Mouse (Mus musculus): ENCODE measurements around the gene Tekt2.

Gene Tekt2

DNA sequence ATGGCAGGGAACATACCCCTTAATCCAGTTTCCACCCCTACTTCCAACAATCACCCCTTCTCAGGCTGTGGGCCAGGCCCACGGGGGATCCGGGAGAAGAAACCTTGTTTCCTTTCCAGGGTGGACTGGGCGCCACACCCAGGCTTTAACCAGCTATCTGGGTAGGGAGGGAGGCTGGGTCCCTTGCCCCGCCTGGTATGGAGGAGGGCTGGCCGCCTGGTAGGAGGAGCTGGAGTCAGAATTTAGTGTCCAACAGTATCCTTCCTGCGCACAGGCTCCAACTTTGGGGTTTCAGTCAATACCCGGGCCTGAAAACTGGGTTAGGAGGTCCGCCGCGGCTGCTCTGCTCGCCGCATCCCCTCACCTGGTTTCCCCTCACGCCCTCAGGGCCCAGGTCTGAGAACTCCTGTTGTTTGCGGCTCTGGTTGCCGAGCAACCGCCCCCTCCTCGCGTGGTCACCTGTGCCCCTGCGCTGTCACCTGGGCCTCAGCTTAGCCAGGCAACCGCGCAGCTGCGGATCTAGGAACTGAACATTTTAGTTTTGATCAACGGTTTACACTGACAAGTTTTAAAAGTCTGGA, at the start of gene Tekt2:
Tekt2 (minus strand) TSS at position 408 of the 581 bp plus-strand sequence.
- CTCF ChIA-PET: no interaction called here

DNA sequence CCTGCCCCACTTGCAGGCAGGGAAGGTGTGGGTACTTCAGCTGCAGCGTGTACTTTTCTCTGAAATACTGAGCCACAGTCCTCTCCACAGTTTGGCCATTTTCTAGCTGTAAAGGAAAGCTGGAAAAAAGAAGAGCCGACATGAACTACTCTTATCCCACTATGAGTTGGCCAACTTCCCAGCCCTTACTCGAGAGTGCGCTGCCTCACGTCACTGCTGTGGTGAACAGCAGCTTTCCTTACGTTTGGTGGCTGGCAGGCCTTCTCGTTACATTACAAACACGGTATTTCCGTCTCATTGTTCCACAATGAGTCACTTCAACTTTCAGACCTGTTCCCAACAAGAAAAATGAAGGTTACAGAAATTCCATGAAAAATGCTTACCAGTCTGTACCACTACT, 46.0 kb upstream of the Tekt2 start:
- CTCF ChIA-PET: no interaction called here

DNA sequence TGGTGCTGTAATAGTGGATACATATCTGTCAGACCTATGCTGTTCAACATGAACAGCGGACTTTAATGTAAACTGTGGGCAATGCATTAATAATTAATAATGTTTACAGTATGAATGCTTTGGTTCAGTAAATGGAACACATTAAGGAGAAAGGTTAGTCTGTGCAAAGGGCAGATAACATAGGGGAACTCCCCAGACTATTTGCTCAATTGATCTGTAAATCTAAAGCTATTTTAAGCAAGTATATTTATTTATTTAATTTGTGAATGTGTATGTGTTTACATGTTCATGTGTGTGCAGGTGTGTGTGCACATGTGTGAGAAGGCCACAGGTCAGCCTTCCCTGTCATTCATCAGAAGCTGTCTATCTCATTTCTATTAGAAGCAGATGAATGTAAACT, 34.6 kb upstream of the Tekt2 start:
- CTCF ChIA-PET: no interaction called here

DNA sequence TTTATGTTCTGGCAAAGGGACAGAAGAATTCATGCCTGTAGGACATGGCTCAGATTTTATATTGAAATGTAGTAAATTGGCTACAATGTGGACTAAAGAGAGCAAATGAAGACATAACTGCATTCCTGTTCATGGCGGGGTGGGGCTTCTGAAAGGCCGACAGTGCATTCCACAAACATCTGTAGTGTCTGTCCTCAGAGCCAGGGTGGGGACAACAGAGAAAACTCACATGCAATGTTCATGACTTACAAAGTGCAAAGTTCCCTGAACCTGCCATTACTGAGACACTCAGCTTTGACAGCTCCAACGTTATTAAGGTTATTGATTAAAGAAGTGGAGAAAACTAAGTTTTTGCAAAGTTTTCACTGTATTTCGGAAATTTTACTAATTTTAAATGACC, 18.0 kb upstream of the Tekt2 start:
- CTCF ChIA-PET: interaction anchor here (0.7 kb wide), 1 partner anchor 336 kb away, joined by 3 read pairs; no protein-coding TSS in a partner anchor

DNA sequence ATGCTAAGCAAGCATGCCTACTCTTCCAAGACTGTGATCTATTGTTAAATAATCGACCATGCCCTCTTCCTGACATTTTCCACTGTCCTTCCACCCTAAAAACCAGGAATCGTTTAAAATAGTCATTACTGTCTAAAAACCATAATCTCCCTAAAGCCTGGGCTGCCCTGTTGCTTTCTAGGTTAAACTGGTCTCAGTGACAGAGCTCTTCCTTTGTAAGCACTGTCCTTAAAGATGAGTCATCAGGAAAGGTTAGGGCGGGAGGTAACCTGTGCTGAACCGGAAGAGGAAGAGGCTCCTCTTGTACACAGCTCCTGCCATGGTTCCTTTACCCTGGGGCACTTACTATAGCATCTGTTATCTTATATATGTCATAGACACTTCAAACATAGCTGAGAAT, 14.0 kb upstream of the Tekt2 start:
- CTCF ChIA-PET: no interaction called here

DNA sequence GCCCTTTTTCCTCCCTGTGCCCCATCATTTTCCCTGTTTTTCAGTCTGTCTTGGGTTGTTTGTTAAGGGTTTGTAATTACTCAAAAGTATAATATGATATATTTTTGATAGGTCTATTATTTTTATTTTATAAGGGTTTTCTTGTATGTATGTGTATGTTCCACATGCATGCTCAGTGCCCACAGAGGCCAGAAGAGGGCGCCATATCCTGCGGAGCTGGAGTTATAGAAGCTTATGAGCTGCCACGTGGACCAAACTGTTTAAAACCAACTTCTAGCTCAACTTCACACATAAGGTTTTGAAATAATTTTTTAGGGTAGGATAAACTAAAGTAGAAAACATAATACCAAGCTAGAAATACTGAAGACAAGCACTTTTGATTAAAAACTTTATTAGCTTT, 6.9 kb upstream of the Tekt2 start:
- CTCF ChIA-PET: no interaction called here

GRCm38 (mm10) chr4:126331751-126332150, 6.3 kb upstream of the Tekt2 start:
- CTCF ChIA-PET: no interaction called here

GRCm38 (mm10) chr4:126330295-126330694, 4.8 kb upstream of the Tekt2 start:
- CTCF ChIA-PET: no interaction called here

GRCm38 (mm10) chr4:126326036-126326435, 548 bp upstream of the Tekt2 start:
- CTCF ChIA-PET: no interaction called here

GRCm38 (mm10) chr4:126324861-126325260, 627 bp downstream of the Tekt2 start:
- CTCF ChIA-PET: no interaction called here

DNA sequence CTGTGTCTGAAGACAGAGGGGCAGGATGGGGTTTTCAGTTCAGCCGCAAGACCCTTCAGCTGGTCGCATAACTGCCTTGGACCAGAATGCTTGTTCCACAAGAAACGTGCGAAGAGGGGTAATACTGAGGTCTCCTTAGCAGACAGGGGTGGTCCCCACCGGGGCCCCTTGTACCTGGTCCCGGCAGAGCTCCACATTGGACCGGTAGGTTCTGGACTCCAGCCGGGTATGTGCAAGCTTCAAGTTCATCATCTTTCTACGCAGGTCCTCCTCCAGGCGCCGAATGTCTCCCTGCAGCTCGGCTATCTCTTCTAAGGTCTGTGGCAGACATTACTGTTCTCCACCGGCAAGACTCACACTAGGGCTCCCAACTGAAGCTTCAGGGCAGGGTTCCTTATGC, 2.8 kb downstream of the Tekt2 start:
- CTCF ChIA-PET: no interaction called here

DNA sequence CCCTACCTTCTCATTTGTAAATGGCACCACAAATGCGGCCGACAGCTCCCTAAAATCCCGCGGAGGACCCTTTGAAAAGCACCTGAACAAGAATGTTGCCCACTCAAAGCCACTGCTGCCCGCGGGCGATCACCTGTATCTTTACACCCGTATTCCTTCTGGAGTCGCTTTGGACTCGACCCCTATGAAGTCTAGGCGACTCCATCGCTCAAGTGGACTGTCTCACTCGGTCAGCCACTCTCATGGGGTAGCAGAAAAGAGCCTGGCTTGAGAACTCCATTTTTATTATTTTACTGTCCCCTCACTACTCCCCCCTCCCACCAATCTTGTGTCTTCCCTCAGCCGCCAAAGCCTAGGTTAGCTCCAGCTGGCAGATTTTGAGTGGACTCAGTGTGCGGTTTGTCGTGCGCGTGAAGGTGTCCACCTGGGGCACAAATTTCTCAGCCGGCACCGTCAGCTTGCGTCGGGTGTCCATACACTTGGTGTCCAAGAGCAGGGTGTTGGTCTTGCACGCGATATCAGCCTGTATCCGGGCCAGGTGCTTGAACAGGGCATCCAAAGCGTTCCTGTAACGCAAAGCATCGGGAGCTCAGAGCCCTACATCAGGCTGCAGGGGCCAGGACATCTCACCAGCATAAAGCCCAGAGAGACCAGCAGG, 3.5 kb downstream of the Tekt2 start:
- CTCF ChIA-PET: no interaction called here

DNA sequence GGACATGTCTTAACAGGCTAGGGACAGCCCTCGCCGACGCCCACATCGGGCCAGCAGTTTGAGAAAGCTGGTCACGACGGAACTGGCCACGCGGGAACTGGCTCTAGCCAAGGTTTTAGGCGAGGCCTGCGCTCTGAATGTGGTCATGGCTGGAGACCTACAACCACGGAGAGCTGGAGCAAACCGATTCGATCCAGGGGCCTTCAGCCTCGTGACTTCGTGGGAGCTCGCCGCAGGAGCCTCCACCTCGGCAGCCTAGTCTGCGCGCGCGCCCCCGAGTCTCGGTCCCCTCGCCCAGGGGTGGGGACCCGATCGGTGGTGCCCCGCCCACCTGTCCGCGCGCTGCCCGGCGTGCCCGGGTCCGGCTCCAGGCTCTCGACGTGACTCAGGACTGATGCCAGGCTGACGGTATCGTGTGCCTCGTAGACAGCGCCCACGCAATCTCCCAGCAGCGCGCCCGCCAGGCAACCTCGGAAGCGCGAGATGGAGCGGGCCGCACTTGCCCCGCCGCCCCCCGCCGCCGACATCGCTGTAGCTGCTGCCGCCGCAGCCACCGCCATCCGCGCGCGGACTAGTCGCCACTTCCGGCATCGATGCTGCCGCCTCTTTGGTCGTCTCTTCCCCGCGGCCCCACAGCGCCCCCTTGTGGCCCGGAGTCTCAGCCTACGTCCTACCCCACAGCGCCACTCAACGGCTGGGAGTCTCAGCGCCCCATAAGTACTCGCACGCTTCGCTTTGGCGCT, 4.2 kb downstream of the Tekt2 start, which contains the start of gene Adprhl2:
Adprhl2 (minus strand) TSS at position 593 of the 743 bp plus-strand sequence.
- CTCF ChIA-PET: interaction anchor here (0.5 kb wide), 1 partner anchor 92 kb away, joined by 3 read pairs; no protein-coding TSS in a partner anchor

GRCm38 (mm10) chr4:126319806-126320205, 5.7 kb downstream of the Tekt2 start:
- CTCF ChIA-PET: no interaction called here

DNA sequence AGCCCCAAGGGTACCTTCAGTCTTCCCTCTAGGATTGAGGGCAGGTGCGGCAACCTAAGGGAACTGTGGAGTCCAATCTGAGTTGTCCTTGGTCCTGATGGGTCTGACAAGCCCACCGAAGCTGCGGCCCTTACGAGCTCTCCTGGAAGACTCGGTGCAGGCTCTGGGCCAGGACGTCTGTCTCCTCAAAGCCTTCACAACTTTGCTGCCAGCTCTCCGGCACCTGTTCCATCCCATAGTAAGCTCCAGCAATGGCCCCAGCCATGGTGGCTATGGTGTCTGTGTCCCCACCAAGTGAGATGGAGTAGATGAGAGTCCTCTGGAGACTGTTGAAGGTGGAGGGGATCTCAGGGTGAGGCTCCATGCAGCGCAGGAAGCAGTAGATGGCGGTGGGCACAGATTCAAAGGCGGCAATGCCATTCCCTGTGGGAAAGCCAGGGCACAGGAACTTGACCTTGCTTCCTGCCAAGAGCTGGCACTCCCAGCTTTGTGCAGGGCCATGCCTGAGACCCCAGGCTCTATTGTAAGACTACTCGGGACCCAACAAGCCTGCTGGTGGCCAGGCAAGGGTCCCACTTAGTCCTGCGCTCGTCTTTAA, 8.9 kb downstream of the Tekt2 start:
- CTCF ChIA-PET: no interaction called here

- CTCF ChIA-PET: no interaction called here
Measured at GRCm38 (mm10) chr4:126315931-126316330, 9.6 kb downstream of the Tekt2 start.

DNA sequence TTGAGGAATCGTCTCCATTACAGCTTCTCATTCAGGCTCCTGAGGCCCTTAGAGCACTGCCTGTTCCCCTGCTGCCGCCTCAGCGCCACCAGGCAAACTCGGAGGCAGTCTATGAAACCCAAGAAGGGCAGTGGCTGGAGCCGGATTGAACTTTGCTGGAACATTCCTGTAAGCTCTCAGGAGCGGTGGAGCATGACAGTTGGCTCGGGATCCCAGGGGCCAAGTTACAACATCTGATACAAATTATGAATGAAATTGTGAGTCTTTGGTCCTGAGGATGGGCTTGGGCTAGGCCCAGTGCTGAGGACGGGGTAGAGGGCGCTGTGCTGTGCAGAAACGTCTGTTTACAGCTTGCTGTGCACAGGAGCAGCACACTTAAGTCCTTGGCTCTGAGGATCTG, 11.1 kb downstream of the Tekt2 start:
- CTCF ChIA-PET: no interaction called here

- CTCF ChIA-PET: interaction anchor here (0.7 kb wide), 1 partner anchor 82 kb away, joined by 5 read pairs; no protein-coding TSS in a partner anchor
Measured at GRCm38 (mm10) chr4:126313202-126313601, 12.3 kb downstream of the Tekt2 start.

DNA sequence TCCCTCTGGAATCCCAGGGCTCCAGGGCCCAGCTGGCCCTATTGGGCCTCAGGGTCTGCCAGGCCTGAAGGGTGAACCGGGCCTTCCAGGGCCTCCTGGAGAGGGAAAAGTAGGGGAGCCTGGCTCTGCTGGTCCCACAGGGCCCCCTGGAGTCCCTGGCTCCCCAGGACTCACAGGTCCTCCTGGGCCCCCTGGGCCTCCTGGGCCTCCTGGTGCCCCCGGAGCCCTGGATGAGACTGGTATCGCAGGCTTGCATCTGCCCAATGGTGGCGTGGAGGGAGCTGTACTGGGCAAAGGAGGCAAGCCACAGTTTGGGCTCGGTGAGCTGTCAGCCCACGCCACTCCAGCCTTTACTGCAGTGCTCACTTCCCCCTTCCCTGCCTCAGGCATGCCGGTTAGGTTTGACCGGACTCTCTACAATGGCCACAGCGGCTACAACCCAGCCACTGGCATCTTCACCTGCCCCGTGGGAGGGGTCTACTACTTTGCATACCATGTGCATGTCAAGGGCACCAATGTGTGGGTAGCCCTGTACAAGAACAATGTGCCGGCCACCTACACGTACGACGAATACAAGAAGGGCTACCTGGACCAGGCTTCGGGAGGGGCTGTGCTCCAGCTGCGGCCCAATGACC, 13.8 kb downstream of the Tekt2 start:
- CTCF ChIA-PET: no interaction called here

DNA sequence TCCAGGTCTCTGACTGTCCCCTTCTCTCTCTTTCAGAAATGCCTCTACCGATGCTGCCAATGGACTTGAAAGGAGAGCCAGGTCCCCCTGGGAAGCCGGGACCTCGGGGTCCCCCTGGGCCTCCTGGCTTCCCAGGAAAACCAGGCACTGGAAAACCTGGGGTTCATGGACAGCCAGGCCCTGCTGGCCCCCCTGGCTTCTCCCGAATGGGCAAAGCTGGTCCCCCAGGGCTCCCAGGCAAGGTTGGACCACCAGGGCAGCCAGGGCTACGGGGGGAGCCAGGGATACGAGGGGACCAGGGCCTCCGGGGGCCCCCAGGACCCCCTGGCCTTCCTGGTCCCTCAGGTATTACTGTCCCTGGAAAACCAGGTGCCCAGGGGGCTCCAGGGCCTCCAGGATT, 15.1 kb downstream of the Tekt2 start:
- CTCF ChIA-PET: interaction anchor here (1.3 kb wide), 1 partner anchor 48 kb away, joined by 3 read pairs; the partner anchor contains the start of gene Trappc3

DNA sequence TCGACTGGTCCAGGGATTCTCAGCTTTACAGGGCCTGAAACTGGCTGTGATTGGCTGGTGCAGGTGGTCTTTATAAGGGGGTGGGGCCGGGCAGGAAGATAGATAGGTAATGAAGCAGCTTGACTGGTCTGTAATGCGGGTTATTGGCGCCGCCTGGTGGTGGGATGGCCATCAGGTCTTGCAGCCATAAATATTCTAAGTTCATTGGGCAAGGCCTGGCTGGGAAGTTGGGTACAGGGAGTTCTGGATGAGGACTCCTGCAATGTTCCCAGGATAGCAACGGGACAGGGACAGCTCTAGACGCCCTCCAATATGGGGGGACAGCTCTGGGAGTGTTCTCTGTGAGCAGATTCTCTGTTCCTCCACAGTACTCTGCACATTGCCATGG, 15.6 kb downstream of the Tekt2 start:
- CTCF ChIA-PET: interaction anchor here (0.6 to 1.3 kb wide), 3 partner anchors 48 to 410 kb away, joined by 3 to 8 read pairs (median 3); partner anchors contain the start of gene Trappc3
